Comparison of ENCODE assay signal across 8 mouse cellular contexts in the genomic region with DNA sequence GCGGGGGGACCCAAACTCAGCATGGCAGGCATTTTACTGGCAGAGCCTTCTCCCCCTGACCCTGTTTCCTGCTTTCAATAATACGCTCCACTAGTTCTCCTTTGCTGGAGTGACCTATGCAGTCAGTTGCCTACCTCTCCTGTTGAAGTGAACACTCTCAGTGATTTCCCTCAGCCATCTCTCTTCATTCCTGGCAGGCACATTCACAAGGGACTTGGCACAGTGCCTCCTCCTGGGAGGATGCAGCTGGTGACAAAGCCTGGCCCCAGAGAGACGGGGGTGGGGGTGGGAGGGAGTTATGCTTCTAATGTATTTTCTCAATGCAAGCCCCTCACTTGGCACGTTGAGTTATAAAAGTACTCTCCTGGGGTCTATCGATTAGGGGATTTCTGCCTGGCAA.
A peak's percentile ranks its signal among the peaks of the same experiment; 100 is the strongest.
DNase-seq lines count a peak whose midpoint lies in the region; ATAC-seq and TF ChIP-seq lines count a peak whose summit lies in the region.

No protein-coding gene starts in this region.

- peak; percentile 12; the same call in 1 of the 2 replicates for TF ChIP-seq CTCF in forebrain, postnatal 0 days (IDR thresholded peaks at IDR 0.05; ENCODE audit: low read depth)

- H3K4me2 ChIP-seq in forebrain, postnatal 0 days (ENCODE audit: low read depth), result no peak overlapping the region

- H3K4me1 ChIP-seq in heart, embryonic 10.5 days, result peaks cover 6% of the 10 kb centered on the region; the same call in 1 of the 2 replicates
- 0 out of 2 replicates have a peak, but pooled peaks cover 4% of the 10 kb centered on the region for H3K4me1 ChIP-seq in forebrain, postnatal 0 days (ENCODE audit: insufficient read depth)

- no peaks in the 10 kb centered on the region for H3K36me3 ChIP-seq in heart, embryonic 10.5 days
- H3K36me3 ChIP-seq in forebrain, postnatal 0 days (ENCODE audit: insufficient read depth), result no peaks in the 10 kb centered on the region

- intact Hi-C loops in heart, postnatal 36 days (cut with DNase I), result no loop called here
- intact Hi-C loops in left cerebral cortex, postnatal 10 days (cut with DNase I), result no loop called here

- peak; percentile 10 to 14 for DNase-seq in heart, postnatal 36 days
- no peak for DNase-seq in heart, embryonic 10.5 days (ENCODE audit: low spot score)
- peak; percentile 40 for DNase-seq in brain, embryonic 18.5 days (ENCODE audit: low read depth, low spot score)
- peak; percentile 83 for DNase-seq in forebrain, postnatal 0 days
- peak; percentile 54 to 80 for DNase-seq in left cerebral cortex, postnatal 10 days (ENCODE audit: extremely low spot score in 1 of 2, low spot score in 2 of 2)
- no peak for DNase-seq in T-cell, adult 2 months (ENCODE audit: low spot score)
- DNase-seq in thymus, postnatal 25 days, result no peak
- no peak for DNase-seq in MN1 (ENCODE audit: low spot score)

- peak; percentile 76 for ATAC-seq in forebrain, postnatal 0 days

- no peaks in the 10 kb centered on the region for H3K9me3 ChIP-seq in heart, embryonic 10.5 days
- no peaks in the 10 kb centered on the region for H3K9me3 ChIP-seq in forebrain, postnatal 0 days (ENCODE audit: low read length)

- H3K4me3 ChIP-seq in heart, embryonic 10.5 days, result no peak overlapping the region
- H3K4me3 ChIP-seq in forebrain, postnatal 0 days (ENCODE audit: low read depth, low read length), result no peak overlapping the region

- no peak overlapping the region for H3K9ac ChIP-seq in forebrain, postnatal 0 days

- no peak overlapping the region for H3K27ac ChIP-seq in heart, embryonic 10.5 days
- H3K27ac ChIP-seq in forebrain, postnatal 0 days (ENCODE audit: low read depth, low read length), result no peak overlapping the region

- WGBS in heart, embryonic 10.5 days, result 74% methylated on average over 5 of the region's 5 CpGs
- WGBS in forebrain, postnatal 0 days, result 28% methylated on average over 5 of the region's 5 CpGs

- H3K27me3 ChIP-seq in heart, embryonic 10.5 days (ENCODE audit: insufficient read depth, poor library complexity, severe bottlenecking), result no peaks in the 10 kb centered on the region
- no peaks in the 10 kb centered on the region for H3K27me3 ChIP-seq in forebrain, postnatal 0 days (ENCODE audit: insufficient read depth, low read length)

Comparison
In these comparisons a context has a peak if more than half of its experiments do, and no peak if none do; other contexts are left out.
1. DNase-seq: peak in heart, postnatal 36 days (2 of 2), brain, embryonic 18.5 days (single experiment), forebrain, postnatal 0 days (single experiment) and left cerebral cortex, postnatal 10 days (2 of 2); none in heart, embryonic 10.5 days (single experiment), T-cell, adult 2 months (single experiment), thymus, postnatal 25 days (single experiment) and MN1 (single experiment).